Mouse (Mus musculus): Measurements from ENCODE around the gene Prcd. TPM values are rescaled to one million over a fixed set of nuclear protein-coding genes. Genes with fewer than 3 reads are reported as not detected.
"Not testable (repeated sequence)": the region's sequence is repeated elsewhere in the genome, so short reads cannot be mapped to it uniquely, and the experiment has no call there.

Prcd gene
- 1 to 10 TPM in 1 of 2 experiments, not detected in 1; 1.0 TPM for total RNA-seq (2021)
- long read RNA-seq, experiment 1 = 0 reads
- long read RNA-seq, experiment 2 = 0 reads

- no peak for DNase-seq
- H3K4me3 ChIP-seq = peak within 1 kb of the TSS; percentile 83
- peak within 1 kb of the TSS; percentile 85 for H3K27ac ChIP-seq
- intact Hi-C loops (cut with DNase I) = no loop called here
- no peak for TF ChIP-seq CTCF (IDR thresholded peaks at IDR 0.05)
Observed at GRCm38 (mm10) chr11:116653234-116653633, at the start of gene Prcd. TSS of gene Prcd (plus strand) at chr11:116653534.

- intact Hi-C loops (cut with DNase I) = no loop called here
- TF ChIP-seq CTCF (IDR thresholded peaks at IDR 0.05) = no peak
Observed at GRCm38 (mm10) chr11:116604097-116604496, 49.2 kb upstream of the Prcd start.

GRCm38 (mm10) chr11:116607717-116608116, 45.6 kb upstream of the Prcd start:
- DNase-seq = no peak
- no peak overlapping the region for H3K4me3 ChIP-seq
- intact Hi-C loops (cut with DNase I) = no loop called here

More at GRCm38 (mm10) chr11:116604097-116604496, 49.2 kb upstream of the Prcd start:
- no peak for DNase-seq
- H3K27ac ChIP-seq = no peak overlapping the region
- no peak overlapping the region for H3K4me3 ChIP-seq

GRCm38 (mm10) chr11:116609965-116610630, 43.2 kb upstream of the Prcd start:
- Histone ChIP-seq H3K4me3 (no peak overlapping the region), H3K27ac (no peak overlapping the region)
- peak; percentile 7 for DNase-seq
- no peak for TF ChIP-seq CTCF (IDR thresholded peaks at IDR 0.05)
- intact Hi-C loops (cut with DNase I) = no loop called here

More at GRCm38 (mm10) chr11:116607717-116608116, 45.6 kb upstream of the Prcd start:
- TF ChIP-seq CTCF (IDR thresholded peaks at IDR 0.05) = no peak
- H3K27ac ChIP-seq = no peak overlapping the region

GRCm38 (mm10) chr11:116611168-116611567, 42.2 kb upstream of the Prcd start:
- DNase-seq; intact Hi-C loops (cut with DNase I); H3K4me3 ChIP-seq; H3K27ac ChIP-seq: not testable (repeated sequence)

GRCm38 (mm10) chr11:116611883-116612282, 41.5 kb upstream of the Prcd start:
- TF ChIP-seq CTCF (IDR thresholded peaks at IDR 0.05) = no peak
- intact Hi-C loops (cut with DNase I) = no loop called here
- Histone ChIP-seq H3K27ac (no peak overlapping the region), H3K4me3 (no peak overlapping the region)
- DNase-seq = no peak

- Histone ChIP-seq H3K4me3 (no peak overlapping the region), H3K27ac (peak overlapping the region; percentile 68)
- TF ChIP-seq CTCF (IDR thresholded peaks at IDR 0.05) = no peak
- no peak for DNase-seq
- intact Hi-C loops (cut with DNase I) = no loop called here
Observed at GRCm38 (mm10) chr11:116612554-116612953, 40.8 kb upstream of the Prcd start.

GRCm38 (mm10) chr11:116613234-116613633, 40.1 kb upstream of the Prcd start:
- H3K27ac ChIP-seq = peak overlapping the region; percentile 68
- no peak overlapping the region for H3K4me3 ChIP-seq
- no peak for TF ChIP-seq CTCF (IDR thresholded peaks at IDR 0.05)
- intact Hi-C loops (cut with DNase I) = no loop called here
- peak; percentile 44 for DNase-seq

GRCm38 (mm10) chr11:116615735-116616437, 37.4 kb upstream of the Prcd start:
- Histone ChIP-seq H3K4me3 (peak overlapping the region; percentile 38), H3K27ac (peak overlapping the region; percentile 98)
- peak; percentile 62 for DNase-seq
- TF ChIP-seq CTCF (IDR thresholded peaks at IDR 0.05) = peak; percentile 46
- intact Hi-C loops (cut with DNase I) = no loop called here

- intact Hi-C loops (cut with DNase I) = no loop called here
- no peak for TF ChIP-seq CTCF (IDR thresholded peaks at IDR 0.05)
- Histone ChIP-seq H3K4me3 (peak overlapping the region; percentile 38), H3K27ac (peak overlapping the region; percentile 98)
- DNase-seq = peak; percentile 26
Observed at GRCm38 (mm10) chr11:116616438-116617118, 36.8 kb upstream of the Prcd start.

- DNase-seq = peak; percentile 54
- intact Hi-C loops (cut with DNase I) = no loop called here
- no peak for TF ChIP-seq CTCF (IDR thresholded peaks at IDR 0.05)
- Histone ChIP-seq H3K27ac (peak overlapping the region; percentile 98), H3K4me3 (peak overlapping the region; percentile 2; the same call in 1 of the 2 replicates)
Observed at GRCm38 (mm10) chr11:116617641-116618040, 35.7 kb upstream of the Prcd start.

GRCm38 (mm10) chr11:116618666-116619065, 34.7 kb upstream of the Prcd start:
- no peak for DNase-seq
- intact Hi-C loops (cut with DNase I) = no loop called here
- H3K27ac ChIP-seq = peak overlapping the region; percentile 98
- no peak overlapping the region for H3K4me3 ChIP-seq
- no peak for TF ChIP-seq CTCF (IDR thresholded peaks at IDR 0.05)

GRCm38 (mm10) chr11:116619156-116619555, 34.2 kb upstream of the Prcd start:
- intact Hi-C loops (cut with DNase I) = no loop called here
- no peak for TF ChIP-seq CTCF (IDR thresholded peaks at IDR 0.05)
- peak overlapping the region; percentile 98 for H3K27ac ChIP-seq
- peak; percentile 74 for DNase-seq
- H3K4me3 ChIP-seq = peak overlapping the region; percentile 80
